Mouse (Mus musculus) heart, postnatal 0 days (tissue): ENCODE results near the gene Fgf22.

ENCODE experiments used
- CTCF ChIP-seq: IDR thresholded peaks from 2 replicates; pipeline ENCODE4 v1.5.1; 2016; ENCODE audit warnings: antibody characterized with exemption, control low read depth, low read depth
- EP300 ChIP-seq: IDR thresholded peaks from 2 replicates; pipeline ENCODE4 v1.6.1; 2016; ENCODE audit warnings: antibody characterized with exemption, low read depth

DNA sequence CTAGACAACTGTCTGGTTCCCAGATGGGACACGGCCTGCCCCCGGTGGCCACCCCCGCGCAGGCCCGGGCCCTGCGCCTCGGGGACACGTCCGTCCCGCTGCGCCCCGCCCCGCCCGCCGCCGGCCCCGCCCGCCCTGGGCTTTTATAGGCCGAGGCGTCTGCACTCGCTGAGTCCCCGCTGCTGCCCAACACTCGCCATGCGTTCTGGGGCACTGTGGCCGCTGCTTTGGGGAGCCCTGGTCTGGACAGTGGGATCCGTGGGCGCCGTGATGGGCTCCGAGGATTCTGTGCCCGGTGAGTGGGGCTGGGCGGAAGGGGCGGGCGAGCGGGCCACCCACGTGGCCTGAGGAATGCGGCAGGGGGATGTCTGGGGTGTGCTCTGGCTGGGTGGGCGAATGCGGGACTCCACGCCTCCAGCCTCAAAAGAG is 22.2 kb downstream of the Fgf22 start, which contains the start of gene Fstl3:
- TF ChIP-seq CTCF (no peak), EP300 (no peak)
